Mouse (Mus musculus): Measurements from ENCODE around the gene Catip.
"Not testable (repeated sequence)": the region's sequence is repeated elsewhere in the genome, so short reads cannot be mapped to it uniquely, and the experiment has no call there.

Gene Catip

DNA sequence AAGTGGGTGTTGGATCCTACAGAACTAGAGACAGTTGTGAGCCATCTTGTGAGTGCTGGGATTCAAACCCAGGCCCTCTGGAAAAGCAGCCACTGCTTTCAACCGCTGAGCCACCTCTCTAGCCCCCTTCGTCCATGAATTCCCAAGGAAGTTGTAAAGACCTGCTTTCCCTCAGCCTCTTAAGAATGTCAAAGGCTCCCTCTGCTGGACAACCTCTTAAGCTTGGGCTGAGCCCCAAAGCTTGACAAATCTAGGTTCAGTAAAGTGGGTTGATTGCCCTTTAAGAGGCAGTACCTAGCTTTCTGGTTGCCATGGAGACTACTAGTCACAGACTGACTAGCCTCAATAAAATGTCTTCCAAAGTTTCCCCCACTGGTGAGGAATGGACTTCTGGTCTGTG, at the start of gene Catip:
Catip (plus strand) TSS at position 297 of the 400 bp plus-strand sequence.
- peak; percentile 58 for DNase-seq (ENCODE audit: low spot score)

DNA sequence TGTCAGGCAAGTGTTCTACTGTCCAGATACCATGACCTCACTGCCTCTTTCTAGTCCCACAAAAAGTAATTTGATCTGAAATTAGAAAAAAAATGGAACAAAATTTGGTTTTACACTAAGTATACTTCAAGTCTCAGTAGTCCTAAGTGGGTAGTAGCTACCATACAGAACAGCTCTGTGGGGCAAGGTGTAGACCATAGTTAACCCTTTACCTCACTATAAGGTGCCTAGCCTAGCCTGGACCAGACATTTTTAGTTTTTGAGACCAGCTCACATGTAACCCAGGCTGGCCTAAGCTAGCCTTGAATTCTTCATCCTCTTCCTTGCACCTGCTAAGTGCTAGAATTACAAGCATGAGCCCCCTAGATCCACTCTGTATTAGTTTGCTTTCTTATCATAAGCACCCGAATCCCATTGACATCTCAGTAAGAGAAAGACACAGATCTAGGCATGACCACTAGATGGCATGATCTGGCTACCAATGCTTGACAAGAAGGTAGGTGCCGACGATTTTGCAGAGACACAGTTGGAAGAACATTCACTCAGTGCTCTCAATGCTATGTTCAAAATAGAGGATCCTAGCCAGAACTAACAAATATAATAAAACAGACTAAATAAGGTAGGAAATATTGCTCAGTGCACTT, 48.7 kb upstream of the Catip start:
- no peak for DNase-seq (ENCODE audit: low spot score)

- no peak for DNase-seq (ENCODE audit: low spot score)
Measured at GRCm38 (mm10) chr1:74314796-74315195, 47.1 kb upstream of the Catip start.

- DNase-seq (ENCODE audit: low spot score), result no peak
Measured at GRCm38 (mm10) chr1:74316114-74316827, 45.6 kb upstream of the Catip start.

GRCm38 (mm10) chr1:74318711-74319110, 43.2 kb upstream of the Catip start:
- no peak for DNase-seq (ENCODE audit: low spot score)

GRCm38 (mm10) chr1:74321396-74321795, 40.5 kb upstream of the Catip start:
- DNase-seq (ENCODE audit: low spot score), result no peak

GRCm38 (mm10) chr1:74326916-74327315, 35.0 kb upstream of the Catip start:
- DNase-seq (ENCODE audit: low spot score), result not testable (repeated sequence)

GRCm38 (mm10) chr1:74329899-74330431, 31.9 kb upstream of the Catip start:
- DNase-seq (ENCODE audit: low spot score), result no peak

DNA sequence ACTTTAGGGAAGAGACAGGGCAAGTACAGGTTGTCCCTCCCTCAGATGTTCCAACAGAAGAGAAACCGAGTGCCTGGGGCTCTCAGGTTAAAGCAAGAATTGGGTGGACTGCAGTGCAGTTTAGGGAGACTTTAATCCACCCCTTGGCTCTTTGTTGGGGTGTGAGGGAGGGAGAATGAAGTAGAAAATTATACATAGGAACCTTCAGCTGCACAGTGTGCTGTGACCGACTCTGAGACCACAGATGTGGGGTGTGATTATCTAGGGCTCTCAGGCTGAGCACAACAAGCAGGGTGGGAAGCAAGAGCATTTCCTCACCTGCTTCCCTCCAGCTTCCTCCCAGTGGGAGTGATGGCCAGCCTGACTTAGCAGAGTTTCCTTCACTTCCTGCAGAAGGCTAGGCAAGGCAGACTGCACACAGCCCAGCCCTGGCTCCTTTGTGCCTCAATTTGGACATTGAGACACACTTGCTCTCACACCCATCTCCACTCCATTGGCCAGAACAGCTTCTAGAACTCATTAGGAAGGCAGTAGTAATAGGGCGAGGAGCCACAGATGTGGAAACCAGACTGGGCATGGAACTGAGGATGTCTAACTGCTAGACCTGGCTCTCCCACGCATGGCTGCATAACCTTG, 30.7 kb upstream of the Catip start:
- DNase-seq (ENCODE audit: low spot score), result no peak

DNA sequence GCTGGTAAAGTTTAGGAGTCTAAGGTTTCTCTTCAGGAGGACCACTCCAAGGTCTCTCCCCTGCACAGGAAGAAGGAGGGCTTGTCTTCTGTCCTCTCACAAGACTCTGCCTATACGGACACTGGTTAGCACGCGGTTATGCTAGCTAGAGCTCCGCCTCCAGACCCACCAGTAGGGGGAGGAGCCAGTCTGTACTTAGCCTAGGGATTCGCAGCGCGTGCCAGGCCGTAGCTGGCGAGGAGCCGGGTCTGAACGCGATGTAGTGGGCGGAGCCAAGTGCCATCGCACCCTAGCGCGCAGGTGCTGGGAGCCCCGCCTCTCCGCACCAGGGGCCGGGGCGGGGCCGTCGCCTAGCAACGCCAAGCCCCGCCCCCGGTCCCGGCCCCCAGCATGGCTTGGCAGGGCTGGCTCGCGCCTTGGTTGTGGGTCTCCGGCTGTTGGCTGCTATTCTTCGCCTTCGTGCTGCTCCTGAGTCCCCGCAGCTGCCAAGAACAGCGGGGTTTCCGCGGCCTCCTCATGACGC, 29.6 kb upstream of the Catip start:
- peak; percentile 96 for DNase-seq (ENCODE audit: low spot score)

- no peak for DNase-seq (ENCODE audit: low spot score)
Measured at GRCm38 (mm10) chr1:74332930-74333329, 29.0 kb upstream of the Catip start.

GRCm38 (mm10) chr1:74334607-74335006, 27.3 kb upstream of the Catip start:
- DNase-seq (ENCODE audit: low spot score), result no peak

DNA sequence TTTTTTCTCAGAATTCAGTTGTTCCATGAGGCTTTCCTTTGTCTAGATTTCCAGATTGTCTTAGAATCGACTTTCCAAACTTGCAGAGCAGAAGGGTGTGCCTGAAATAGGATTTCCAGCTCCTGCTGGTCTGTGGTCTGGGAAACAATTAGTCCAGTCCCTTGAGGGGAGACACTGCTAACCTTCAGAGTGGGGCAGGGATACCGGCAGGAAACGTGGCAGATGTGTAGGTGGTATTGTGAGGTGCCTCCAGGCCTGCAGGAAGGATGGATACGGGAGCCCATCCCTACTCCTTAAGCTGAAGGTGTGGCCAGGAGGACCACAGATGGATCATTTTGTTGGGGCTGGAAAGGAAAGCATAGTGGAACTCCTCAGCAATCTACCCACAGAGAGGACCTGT, 26.9 kb upstream of the Catip start:
- DNase-seq (ENCODE audit: low spot score), result no peak

- DNase-seq (ENCODE audit: low spot score), result no peak
Measured at GRCm38 (mm10) chr1:74335436-74336170, 26.3 kb upstream of the Catip start.

DNA sequence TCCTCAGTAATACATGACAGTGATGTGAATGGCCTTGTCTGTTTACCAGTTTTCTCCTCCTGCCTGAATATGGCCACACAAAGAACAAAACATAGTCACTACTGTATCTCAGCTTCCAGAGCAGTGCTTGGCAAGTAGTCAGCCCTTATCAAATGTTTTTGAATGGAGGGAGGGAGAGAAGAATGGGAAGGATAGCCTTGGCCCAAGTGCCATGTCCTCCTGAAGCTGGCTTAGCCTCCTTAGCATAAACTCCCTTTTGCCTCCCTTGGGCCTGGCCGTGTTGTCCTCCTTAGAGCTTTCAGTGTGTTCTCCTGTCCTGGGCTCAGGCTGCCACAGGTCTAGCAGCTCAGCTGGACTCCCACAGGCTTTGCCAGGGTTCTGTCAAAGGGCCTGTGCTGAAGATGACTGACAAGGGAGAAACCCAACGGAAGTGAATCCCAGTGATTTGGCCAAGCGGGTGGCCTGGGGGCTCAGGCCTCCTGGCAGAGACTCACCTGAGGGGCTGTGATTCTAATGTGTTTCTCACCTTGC, 24.6 kb upstream of the Catip start:
- DNase-seq (ENCODE audit: low spot score), result peak; percentile 61

DNA sequence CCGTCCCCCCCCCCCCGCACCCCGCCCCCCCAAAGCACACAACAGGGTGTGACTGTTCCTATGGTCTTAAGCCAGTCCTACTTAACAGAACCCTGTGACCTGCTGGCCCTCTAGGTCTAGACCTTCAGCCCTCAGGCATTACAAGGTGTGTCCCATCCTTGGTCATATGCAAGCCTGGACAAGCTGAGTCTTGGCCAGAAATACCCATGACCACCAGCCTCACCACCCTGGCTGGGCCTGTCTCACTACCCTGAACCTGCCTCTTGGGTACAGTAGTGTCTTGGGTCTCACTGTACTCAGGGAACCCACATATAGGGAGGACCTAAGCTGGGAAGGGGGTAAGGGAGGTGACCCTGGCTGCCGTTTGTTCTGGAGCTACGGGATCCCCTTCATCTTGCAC, 23.9 kb upstream of the Catip start:
- DNase-seq (ENCODE audit: low spot score), result no peak

- no peak for DNase-seq (ENCODE audit: low spot score)
Measured at GRCm38 (mm10) chr1:74338626-74339025, 23.3 kb upstream of the Catip start.

- no peak for DNase-seq (ENCODE audit: low spot score)
Measured at GRCm38 (mm10) chr1:74339917-74340316, 22.0 kb upstream of the Catip start.

- DNase-seq (ENCODE audit: low spot score), result no peak
Measured at GRCm38 (mm10) chr1:74340361-74340764, 21.5 kb upstream of the Catip start.

DNA sequence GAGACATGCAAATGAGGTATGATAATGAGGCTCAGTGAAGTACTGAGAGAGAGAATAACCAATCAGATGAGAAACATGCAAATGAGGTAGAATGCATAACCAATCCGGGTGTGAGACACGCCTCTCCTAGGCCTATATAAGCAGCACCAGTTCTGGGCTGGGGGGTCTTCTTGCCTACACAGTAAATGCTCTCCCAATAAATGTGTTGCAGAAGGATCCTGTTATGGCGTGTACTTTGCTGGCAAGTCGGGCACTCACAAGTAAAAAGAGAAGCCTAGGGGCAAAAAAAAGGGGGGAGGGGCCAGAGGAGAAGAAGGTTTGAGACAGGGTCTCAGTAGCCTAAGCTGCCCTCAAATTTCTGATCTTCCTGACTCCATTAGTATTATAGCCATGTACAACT, 20.9 kb upstream of the Catip start:
- DNase-seq (ENCODE audit: low spot score), result not testable (repeated sequence)

GRCm38 (mm10) chr1:74341898-74342297, 20.0 kb upstream of the Catip start:
- no peak for DNase-seq (ENCODE audit: low spot score)

GRCm38 (mm10) chr1:74342308-74342707, 19.6 kb upstream of the Catip start:
- DNase-seq (ENCODE audit: low spot score), result no peak
